Mouse (Mus musculus) left cerebral cortex, postnatal 25 days (tissue): Measurements from ENCODE around the gene Nap1l4. TPM values are rescaled to one million over a fixed set of nuclear protein-coding genes. Genes with fewer than 3 reads are reported as not detected.
A peak's percentile ranks its signal among the peaks of the same experiment; 100 is the strongest.
"Not testable (repeated sequence)": the region's sequence is repeated elsewhere in the genome, so short reads cannot be mapped to it uniquely, and the experiment has no call there.

Experiments
- DNase-seq, 2 experiments: peaks; one replicate each; pipeline ENCODE4 v3.0.0; 2022; ENCODE audit warnings: low spot score in 2 of 2, mixed read lengths in 1 of 2
- intact Hi-C: fragments of 180-260 bp; cut with DNase I; formaldehyde crosslinking; loops from one replicate; pipeline ENCODE4 v1.15.1; 2025
- total RNA-seq, 2 experiments: library from RNA; stranded (reverse); gene quantifications; 2 replicates each; pipeline ENCODE4 v1.2.3; 2021

Gene Nap1l4
- 100 to 1,000 TPM; 104 to 113 TPM for total RNA-seq

DNA sequence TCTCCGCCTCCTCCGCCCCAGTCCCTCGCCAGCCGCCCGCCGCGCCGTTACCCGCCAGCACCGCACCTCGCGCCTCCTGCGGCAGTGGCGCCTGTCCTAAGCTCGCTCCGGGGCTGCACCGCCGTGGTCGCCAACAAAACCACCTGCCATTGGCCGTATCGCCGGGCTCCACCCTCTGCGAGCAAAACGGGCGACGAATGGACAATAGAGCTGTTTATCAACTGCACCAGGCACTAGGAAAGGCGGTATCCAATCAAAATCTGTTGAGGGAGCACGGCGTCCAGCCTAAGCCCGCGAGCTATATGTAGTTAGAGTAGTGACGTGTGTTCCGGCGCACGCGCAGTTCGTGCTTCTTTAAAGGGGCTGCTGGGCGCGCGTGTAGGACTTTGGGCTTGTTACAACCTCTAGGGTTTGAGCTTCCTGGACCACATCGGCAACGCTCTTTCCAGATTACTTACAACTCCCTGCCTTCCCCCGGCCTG lies at the start of gene Nap1l4:
TSS of gene Nap1l4 (minus strand) at position 131 of the 482 bp plus-strand sequence.
- DNase-seq: peak; percentile 100
- intact Hi-C loops: no loop called here

DNA sequence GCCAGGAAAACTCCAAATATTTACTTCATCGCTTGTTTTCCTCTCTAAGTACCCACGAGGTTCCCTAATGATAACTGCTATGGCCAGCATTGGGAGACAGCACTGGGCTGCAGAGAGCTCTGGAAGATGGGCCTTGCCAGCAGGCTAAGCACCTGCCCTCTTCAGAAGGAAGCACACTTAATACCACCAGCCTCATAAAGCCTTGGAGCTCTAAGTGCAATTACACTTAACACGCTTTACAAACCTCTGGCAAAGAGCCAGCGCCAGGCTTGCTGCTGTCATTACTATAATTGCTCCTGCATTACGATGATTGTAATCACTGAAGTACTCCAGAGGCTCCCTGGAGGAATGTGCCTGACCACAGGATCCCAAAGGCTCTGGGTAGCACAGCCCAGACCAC lies 46.0 kb upstream of the Nap1l4 start:
- intact Hi-C loops: loop anchor here (5.0 kb wide), 1 partner anchor 43 kb away; no protein-coding TSS in a partner anchor
- no peak for DNase-seq

DNA sequence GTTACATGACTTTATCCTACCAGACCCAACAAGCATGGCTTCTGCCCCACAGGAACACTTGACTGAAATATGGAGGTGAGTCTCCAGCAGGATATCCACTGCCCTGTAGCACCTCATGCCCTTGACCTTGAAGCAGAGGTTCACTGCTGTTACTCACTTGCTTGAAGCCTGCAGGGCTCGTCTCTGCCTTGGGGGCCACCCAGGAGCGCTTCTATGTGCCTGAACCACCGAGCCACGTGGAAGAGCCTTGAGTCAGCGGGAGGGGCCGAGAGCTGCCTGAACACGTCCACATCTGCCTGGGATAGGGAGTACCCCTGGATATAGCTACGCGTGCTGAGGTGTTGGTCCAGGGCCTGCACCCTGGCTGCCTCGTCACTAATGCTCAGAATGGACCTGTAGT lies 43.3 kb upstream of the Nap1l4 start:
- no peak for DNase-seq
- intact Hi-C loops: no loop called here

DNA sequence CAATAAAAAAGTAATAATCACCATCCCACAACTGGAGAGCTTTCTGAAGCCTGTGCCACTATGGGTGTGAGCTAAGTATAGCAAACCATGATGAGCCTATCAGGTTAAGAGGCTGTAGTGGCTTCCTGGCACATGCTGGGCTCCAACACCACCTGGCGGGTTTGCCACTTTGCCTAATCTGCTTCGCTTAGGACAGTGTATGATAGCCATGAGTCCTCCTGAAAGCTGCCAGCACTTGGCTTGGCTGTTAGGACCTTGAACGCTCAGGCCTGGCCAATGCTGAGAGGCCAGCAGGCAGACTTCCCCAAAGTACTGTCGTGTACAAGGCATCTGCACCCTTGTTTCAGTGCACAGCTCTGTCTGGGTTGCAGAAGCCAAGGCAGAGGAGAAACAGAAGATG lies 39.1 kb upstream of the Nap1l4 start:
- DNase-seq: no peak

DNA sequence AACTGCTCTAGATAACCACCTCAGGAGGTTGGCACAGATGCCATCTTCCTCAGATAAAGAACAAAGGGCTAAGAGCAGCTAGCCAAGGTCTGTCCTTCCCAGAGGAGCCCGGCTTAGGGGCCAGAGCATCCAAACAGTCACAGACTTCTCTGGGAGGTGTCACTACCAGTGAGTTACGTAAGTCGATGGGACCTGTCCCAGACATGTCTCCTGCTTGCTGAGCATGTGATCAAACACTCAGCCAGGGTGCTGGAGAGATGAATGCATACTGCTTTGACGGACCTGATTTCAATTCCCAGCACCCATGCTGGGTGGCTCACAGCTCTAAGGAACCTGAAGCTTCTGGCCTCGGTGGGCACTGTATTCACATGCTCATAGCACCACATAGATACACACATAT lies 38.7 kb upstream of the Nap1l4 start:
- intact Hi-C loops: loop anchor here (5.0 kb wide), 1 partner anchor 110 kb away; no protein-coding TSS in a partner anchor

More for the DNA sequence above, 39.1 kb upstream of the Nap1l4 start:
- intact Hi-C loops: loop anchor here (5.0 kb wide), 1 partner anchor 109 kb away; no protein-coding TSS in a partner anchor

DNA sequence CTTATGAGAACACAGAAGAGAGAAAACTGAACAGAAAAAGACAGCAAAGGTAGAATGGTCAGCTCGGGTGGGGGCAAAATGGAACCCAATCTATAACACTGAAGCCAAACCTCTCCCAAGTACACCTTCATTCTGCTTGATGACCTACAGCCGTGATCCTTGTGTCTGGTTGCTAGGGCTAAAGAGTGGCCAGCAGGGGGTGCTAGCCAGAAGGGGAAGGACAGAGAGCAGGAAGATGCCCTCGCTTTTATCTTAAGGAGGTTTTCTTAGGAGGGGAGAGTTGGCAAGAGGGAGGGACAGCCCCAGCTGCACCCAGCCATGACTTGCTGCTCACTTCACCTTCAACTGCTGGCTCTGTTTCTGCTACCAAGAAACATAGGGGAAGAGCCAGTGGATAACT lies 35.0 kb upstream of the Nap1l4 start:
- intact Hi-C loops: loop anchor here (2.0 kb wide), 1 partner anchor 181 kb away; no protein-coding TSS in a partner anchor
- peak; percentile 41 to 56 for DNase-seq

More for the DNA sequence above, 38.7 kb upstream of the Nap1l4 start:
- DNase-seq: no peak

DNA sequence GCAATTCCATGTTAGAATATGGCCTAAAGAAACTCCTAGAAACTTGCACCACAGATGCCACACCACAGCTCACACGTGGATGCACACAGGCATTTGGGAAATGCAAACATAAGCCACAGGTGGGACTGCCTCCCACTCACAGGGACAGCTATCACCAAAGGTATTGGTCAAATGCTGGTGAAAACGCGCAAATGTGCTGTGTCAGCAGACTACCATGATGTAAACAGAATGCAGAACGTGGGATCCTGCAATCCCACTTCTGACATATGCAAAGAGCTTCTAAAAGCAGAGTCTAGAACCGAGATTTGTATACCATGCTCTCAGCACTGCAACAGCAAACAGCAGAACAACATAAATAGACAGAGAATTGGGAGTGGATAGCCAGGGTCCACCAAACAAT lies 34.1 kb upstream of the Nap1l4 start:
- intact Hi-C loops: loop anchor here (2.0 kb wide), 1 partner anchor 182 kb away; no protein-coding TSS in a partner anchor

DNA sequence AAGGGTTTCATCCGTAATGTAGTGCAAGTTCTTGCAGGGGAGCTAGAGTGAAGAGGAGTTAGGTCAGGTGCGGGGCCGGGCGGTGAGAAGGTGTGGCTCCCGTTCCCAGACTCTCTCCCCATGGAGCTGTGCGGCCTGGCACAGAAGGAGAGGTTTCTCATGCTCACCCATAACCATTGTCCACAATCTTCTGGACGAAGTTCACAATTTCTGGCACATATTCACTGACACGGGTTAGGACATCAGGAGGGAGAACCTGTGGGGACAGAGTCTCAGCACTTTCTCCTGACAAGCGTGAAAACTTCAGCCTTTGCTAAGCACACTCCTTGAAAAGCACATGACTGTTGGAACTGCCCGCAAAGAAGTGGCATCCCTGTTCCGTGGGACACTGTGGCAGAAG lies 26.8 kb upstream of the Nap1l4 start:
- intact Hi-C loops: no loop called here
- no peak for DNase-seq

More for the DNA sequence above, 34.1 kb upstream of the Nap1l4 start:
- DNase-seq: no peak

DNA sequence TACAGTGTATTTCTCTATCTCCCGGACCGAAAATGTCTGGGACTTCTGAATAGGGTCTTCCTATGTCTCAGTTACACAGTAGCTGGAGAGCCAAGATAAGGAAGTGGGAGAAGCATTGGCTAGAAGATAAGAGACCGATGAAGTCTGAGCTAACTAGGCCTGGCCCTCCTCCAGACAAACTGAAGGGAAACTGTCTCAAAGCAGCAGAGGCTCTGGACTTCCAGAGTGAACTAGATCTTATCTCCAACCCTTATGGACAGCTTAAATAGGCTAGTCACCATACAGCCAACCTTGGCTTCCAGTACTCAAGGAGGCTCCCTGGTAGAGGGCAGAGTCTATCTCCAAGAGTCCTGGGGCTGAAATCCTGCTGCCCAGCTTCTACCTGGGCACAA lies 16.7 kb upstream of the Nap1l4 start:
- intact Hi-C loops: no loop called here

DNA sequence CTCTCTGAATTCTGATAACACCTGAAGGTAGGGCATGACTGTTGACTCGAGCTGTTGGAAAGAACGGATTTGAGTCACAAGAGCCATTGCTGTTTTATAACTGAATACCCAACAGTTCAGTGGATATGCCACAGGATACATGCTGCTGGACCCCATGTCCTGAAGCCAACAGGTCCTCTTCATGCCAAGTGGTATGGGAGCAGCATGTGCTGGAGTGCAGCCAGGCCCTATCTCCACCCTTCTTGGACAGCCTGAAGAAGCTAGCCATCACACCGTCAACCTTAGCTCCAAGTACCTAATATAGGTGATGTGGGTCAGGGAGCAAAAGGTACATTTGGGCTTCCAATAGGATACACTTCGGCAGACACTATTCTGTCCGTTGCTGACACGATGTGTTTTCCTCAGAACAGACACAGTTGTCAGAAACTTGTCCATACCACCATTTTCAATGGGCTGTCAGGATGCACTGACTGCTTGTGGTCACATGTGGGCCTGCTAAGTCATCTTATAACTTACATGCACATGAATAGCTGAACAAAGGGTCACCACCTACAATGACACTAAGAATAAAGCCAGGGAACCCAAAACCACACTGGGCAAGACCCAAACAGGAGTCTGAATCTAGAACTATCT lies 16.2 kb upstream of the Nap1l4 start:
- intact Hi-C loops: no loop called here
- no peak for DNase-seq

More for the DNA sequence above, 16.7 kb upstream of the Nap1l4 start:
- no peak for DNase-seq

DNA sequence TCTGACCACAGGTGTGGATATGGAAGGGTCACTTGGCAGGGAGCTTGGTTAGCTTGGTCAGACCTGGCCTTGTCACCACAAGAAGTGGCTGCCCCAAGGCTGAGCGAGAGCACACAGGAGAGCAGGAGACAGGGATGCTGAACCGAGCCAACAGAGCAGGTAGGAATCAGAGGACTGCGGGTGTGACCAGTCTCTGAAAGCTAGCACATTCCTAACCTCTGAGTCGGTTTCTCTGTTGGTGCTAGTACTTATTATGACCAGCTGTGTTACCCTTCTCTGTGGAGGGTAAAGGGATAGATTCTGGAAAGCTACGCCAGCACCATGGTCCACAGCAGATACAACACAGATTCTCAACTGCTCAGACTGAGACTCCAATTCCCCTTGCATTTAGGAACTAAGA lies 14.9 kb upstream of the Nap1l4 start:
- no peak for DNase-seq
- intact Hi-C loops: no loop called here

DNA sequence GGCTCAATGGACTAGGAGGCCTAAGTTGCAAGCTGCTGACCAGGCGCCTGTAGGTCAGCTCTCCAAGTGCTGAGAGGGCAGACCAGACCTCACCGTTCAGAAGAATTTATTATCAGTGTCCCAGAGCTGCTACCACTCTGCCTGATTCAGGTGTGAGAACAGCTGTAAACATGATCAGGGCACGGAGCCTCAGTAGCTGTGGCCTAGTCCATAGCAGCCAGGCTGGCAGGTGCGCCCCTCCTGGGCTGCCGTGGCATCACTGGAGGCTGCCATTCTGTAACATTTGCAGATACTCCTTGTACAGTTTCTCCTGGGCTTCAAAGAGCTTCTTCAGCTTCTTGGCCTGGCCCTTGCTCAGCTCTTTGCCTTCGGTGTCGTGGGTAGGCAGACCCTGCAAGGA lies 8.7 kb upstream of the Nap1l4 start:
- intact Hi-C loops: no loop called here
- no peak for DNase-seq

DNA sequence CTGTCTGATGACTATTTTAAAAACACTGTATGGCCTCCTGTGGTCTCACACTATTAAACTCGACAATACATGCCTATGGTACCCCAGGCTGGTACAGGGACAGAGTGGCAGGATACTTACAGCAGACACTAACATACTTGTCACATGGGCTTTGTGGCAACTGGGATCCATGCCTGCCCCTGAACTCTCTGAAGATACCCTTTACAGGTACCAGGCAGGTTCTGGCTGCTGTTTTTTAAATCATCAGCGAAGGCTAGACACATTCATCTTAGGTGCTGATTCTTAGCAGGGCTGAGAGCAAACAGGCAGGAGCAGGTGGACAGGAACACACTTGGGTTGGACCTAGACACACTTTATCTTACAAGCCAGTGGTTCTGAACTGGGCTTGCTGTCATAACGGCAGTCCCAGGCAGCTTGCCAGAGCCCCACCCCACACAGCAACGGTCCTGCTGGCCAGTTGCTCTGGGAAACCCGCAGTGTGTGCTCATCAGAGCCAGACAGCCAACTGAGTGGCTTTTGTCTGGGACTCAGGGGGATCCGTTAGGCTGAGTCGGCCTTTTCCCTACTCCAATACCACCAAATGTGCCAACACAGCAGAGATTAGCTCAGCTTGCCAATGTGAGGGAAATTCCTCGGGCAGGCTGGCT lies 8.2 kb upstream of the Nap1l4 start:
- intact Hi-C loops: no loop called here
- peak; percentile 21 to 34 for DNase-seq

DNA sequence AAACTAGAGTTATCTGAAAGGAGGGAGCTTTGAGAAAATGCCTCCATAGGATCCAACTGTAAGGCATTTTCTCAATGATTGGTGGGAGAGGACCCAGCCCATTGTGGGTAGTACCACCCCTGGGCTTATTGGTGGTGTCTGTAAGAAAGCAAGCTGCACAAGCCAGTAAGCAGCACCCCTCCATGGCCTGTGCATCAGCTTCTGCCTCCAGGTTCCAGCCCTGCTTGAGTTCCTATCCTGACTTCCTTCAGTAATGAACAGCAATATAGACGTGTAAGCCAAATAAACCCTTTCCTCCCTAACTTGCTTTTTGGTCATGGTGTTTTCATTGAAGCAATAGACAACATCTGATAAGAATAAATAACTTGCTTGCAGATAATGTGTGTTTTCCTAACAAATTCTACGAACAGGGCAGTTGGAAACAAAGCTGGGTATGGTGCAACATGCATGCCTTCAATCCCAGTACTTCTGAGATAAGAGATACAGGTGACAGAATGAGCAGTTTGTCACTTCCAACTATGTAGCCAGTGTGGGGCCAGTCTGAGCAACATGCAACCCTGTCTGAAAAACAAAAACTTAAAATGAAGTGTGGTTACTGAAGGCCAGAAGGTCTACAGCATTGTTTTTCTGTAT lies 798 bp upstream of the Nap1l4 start:
- no peak for DNase-seq
- intact Hi-C loops: loop anchor here (5.0 kb wide), 1 partner anchor 48 kb away; no protein-coding TSS in a partner anchor

DNA sequence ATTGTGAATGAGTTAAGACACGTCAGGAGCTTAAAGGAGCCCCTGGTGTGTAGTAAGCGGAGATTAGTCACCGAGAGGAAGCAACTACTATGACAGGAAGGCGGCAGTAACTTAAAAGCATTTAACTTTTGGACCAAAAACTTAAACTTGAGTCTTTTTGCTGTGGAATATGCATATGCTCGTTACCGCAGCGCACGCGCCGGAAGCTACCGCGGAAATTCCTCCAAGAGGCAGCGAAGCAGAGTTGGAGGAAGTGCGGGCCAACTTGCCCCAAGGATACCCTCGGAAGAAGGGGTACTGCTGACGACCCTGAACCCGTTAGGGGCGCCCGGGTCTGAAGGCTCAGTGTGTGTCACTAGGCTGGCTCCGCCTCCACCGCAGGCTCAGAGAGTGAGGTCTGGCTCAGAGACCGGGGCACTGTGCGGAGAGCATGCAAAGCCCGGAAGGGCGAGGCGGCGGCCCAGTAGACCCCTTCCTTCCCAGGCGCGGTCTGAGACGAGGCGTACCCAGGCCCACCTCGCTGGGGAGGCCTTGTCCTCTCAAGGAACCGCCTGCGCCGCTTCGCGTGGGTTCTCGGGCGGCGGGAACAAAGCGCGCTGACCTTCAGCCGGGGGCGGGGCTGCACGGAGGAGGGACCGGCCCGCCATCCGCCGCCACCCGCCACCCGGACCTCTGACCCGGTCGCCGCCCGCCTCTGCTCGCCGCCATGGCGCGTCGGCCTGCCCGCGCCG lies 510 bp downstream of the Nap1l4 start:
- DNase-seq: peak; percentile 10 to 38
- intact Hi-C loops: no loop called here

DNA sequence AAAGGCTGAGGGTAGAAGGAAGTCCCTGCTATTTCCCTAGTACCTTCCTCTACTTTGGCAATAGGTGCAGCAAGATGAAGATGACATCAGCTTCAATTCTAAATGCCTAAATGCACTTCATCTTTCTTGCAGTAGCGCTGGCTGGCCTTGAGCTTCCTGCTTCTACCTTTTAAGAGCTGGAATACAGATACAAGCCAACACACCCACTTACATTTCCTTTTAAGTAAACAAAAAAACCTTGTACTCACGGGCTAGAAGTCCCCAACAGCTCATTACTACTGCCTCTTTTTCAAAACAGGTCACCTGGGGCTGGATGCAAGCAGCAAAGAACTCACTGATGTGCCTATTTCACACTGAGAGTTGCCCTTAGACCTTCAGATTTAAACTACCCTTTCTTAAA lies 2.4 kb downstream of the Nap1l4 start:
- no peak for DNase-seq
- intact Hi-C loops: no loop called here

DNA sequence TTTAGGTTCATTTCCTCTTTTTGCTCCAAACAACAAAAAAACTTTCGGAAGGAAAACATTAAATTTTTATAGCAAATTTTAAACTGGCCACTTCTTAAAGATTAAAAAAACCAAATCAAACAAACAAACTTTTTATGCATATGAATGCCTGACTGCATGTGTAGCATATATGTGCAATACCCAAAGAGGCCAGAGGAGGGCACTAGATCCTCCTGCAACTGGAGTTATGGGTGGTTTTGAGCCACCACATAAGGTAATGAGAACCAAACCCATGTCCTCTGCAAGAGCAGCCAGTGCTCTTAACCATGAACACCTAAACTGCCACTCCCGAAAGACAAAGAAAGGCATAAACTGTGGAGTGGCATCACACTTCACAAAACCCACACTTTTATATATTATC lies 4.5 kb downstream of the Nap1l4 start:
- DNase-seq: no peak
- intact Hi-C loops: no loop called here

DNA sequence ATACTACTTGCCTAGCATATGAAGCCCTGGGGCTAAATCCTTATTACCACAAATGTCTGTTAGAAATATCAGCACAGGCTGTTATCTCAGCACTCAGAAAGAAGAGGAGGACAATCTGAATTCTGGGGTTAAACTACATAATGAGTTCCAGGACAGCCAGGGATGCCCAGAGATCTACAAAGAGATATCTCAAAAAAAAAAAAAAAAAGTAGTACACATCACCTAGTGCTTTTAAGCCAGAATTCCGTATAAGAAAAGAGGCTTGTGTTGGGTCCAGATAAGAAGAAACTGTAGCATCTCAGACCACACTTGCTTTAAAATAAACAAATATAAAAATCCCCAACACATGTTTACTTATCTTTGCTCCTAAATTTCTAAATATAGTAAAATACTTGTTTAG lies 10.2 kb downstream of the Nap1l4 start:
- DNase-seq: no peak
- intact Hi-C loops: no loop called here

DNA sequence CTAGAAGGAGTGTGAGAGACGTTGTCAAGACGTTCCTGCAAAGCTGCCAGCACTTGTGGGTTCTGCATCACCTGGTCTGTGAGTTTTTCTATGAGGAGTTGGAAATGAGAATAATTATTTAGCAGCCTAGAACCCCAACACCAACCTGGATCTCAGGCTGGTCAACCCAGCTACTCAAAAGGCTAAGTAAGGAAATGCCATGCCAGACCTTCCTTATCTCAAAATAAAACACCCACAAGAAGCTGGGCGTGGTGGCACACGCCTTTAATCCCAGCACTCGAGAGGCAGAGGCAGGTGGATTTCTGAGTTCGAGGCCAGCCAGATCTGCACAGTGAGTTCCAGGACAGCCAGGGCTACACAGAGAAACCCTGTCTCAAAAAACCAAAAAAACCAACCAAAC lies 10.7 kb downstream of the Nap1l4 start:
- DNase-seq, intact Hi-C loops: not testable (repeated sequence)

DNA sequence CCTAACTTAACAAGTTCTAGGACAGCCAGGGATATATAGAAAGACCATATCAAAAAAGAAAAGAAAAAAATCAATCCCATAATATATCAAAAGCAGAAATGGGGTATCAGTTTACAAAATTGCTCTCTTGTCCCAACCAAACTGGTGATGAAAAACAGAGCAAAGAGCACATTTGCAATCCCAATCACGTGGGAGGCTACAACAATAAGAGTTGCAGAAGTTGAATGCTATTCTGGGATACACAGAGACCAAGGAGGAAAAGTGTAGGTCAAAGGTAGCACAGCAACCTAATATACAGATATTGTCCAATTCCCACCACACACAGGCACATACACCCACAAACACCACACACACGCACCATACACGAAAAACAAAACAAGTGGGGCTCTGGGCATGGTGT lies 12.7 kb downstream of the Nap1l4 start:
- no peak for DNase-seq
- intact Hi-C loops: no loop called here
